Mouse (Mus musculus): ENCODE measurements around the gene Kif17.
"Not testable (repeated sequence)": the region's sequence is repeated elsewhere in the genome, so short reads cannot be mapped to it uniquely, and the experiment has no call there.

Kif17 gene

DNA sequence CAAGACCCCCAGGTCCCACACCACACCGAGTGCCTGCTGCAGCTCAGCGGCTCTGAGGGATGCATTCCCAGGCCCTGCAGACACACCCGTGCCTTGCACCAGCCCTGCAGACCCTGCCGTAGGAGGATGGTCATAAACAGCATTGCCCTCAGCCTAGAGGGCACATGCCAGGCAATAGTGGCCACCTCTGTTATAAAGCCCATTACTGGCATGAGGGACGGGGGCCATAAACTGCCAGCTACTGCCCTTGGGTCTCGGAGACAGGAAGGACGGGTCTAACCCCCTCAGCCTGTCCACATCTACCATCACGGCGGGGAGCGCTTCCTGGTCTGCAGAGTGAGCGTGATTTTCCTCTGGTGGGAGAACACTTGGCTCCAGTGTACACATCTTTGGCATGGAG lies 62.8 kb downstream of the Kif17 start:
- no peak for DNase-seq (ENCODE audit: low spot score in 2 of 2)

DNA sequence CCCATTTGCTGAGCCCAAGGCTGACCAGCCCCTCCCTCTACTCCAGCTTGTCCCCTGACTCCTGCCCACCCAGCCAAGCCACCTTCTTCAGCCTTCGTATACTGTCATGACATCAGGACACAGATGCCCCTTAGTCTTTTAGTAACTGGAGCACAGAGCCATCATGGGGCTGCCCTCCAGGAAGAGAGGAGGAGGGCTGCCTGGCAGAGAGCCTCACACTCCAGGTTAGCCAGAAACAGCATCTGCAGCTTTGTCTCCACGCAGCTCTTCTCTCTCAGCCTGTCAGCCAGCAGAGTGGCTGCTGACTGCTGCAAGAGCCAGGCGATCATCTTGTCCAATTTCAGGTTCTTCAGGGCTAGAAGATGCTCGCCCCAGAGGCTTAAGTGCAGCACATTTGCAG lies 63.6 kb downstream of the Kif17 start:
- DNase-seq (ENCODE audit: low spot score in 2 of 2): no peak

DNA sequence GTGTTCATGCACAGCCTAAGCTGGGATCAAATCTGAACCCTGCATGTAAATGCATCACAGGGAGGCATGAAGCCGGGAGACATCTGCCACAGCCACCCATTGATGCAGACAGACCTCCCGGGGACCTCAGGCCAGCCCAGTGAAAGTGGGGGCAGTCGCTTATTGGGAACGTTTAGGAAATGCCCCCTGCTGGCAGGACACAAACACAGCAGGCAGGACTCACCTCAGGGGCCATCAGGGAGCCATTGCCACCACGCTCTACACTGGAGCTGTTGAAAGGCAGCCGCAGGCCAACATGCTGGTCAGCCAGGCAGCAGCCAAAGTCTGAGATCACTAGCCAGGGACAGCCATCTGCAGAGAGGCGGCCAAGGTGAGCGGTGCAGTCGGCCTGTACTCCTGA lies 65.5 kb downstream of the Kif17 start:
- DNase-seq (ENCODE audit: low spot score in 2 of 2): no peak

DNA sequence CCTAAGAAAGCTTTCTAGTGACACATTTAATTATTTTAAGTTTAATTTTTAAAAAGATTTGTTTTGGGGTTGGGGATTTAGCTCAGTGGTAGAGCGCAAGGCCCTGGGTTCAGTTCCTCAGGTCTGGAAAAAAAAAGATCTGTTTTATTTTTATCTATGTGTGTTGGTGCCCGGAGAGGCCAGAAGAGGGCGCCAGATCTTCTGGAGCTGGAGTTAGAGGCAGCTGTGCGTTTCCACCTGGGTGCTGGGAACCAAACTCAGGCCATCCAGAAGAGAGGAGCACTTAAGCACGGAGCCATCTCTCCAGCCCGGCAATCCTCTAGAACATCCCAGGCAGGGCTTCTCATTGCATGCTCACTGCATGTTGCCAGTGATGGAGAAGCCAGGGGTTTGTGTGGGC lies 66.1 kb downstream of the Kif17 start:
- DNase-seq (ENCODE audit: low spot score in 2 of 2): no peak

DNA sequence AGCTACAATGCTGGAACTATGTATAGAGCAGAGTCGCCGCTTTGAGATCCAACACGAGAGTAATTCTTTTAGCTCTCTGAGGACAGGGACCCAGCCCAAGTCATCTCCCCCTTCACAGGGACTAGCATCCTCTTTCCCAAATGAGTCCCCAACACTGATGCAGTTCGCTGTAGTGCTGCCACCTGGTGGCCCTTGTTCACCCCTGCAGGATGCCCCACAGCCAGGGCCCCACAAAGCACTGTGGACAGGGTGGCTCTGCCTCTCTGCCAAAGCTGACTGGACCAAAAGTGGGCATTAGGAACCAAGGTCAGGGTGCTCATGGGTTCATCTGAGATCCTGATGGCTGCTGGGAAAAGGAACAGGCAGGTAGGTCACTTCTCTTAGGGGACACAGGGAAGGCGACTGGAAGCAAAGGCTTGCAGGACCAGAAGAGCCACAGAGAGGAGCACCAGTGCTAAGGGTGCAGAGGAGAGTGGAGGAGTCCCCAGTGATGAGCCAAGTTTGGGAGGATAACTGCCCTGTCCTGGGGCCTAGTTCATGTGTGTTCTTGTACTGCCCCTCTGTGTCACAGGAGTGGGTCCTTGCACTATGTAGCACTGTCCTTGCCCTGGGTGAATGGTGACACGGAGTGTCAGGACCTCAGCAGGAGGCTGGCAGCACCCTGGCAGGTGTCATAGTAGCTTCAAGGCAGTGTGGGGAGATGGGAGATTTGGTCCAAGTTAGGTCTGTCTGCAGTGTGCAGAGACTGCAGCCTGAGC lies 68.5 kb downstream of the Kif17 start:
- DNase-seq (ENCODE audit: low spot score in 2 of 2): peak in 1 of 2 experiments; percentile 54

DNA sequence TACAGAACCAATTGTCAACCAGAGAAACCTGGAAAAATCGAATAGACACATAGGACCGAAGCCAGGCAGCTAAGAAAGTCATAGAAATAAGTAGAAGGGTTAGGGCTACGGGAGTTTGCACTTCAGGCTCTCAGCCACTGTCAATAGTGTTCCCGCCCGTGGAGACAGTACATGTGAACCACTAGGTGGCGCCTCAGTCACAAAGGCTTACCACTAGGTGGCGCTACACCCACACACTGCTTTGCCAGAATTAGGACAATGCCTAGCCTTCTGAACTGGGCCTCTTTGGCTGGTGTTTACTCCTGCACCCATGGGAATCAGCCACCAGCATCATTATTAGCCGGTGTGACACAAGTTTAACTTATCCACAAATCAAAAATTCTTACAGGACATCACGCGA lies 69.3 kb downstream of the Kif17 start:
- DNase-seq (ENCODE audit: low spot score in 2 of 2): peak; percentile 82 to 88

DNA sequence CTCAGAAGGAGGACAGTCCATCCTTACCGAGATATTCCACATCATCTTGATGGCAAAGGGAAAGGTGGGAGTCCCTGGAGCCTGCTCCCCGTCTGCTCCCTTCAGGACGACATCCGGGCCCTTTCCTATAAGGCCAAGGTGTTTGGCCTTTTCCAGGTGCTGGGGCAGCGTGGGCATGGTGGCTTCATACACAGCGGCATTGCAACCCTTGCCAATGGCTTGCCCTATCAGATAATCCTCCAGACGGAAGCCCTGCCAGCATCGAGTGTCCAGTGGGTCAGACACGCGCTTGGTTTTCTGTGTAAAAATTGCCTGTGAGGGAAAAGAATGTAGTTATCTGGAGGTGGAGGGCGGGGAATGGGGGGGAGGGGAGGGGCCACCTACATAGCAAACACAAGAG lies 70.5 kb downstream of the Kif17 start:
- DNase-seq (ENCODE audit: low spot score in 2 of 2): no peak

DNA sequence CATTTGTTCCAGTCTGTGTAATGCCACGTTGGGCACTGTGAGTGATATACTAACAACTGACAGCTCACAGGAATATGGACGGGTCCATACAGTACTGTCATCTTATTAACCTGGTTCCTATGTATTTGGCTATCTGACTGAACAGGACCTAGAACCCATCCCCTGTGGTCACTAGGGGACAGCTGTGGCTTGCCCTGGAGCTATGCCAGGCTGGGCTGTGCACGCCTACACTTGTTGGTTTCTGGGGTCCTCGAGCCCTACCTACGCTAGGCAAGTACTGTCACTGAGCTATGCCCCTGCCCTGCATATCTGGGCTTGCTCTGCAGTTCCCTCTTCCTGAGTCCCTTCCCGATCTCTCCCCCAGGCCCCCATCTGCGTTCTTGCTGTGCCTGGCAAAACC lies 71.3 kb downstream of the Kif17 start:
- DNase-seq (ENCODE audit: low spot score in 2 of 2): no peak

DNA sequence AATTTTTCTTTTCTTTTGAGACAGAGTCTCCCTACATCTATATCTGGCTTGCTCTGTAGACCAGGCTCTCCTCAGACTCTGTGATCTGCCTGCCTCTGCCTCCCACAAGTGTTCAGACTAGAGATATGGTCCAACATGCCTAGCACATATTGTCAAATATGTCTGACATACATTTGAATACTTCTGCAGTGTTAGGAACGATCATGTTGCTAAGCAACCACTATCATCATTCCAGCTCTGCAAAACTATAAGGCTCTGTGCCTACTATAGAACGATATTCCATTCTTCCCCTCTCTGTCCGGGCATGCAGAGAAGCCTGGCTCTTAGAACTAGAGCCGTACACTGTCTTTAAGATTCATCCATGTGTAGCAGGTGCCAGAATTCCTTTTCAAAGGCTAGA lies 72.5 kb downstream of the Kif17 start:
- no peak for DNase-seq (ENCODE audit: low spot score in 2 of 2)

DNA sequence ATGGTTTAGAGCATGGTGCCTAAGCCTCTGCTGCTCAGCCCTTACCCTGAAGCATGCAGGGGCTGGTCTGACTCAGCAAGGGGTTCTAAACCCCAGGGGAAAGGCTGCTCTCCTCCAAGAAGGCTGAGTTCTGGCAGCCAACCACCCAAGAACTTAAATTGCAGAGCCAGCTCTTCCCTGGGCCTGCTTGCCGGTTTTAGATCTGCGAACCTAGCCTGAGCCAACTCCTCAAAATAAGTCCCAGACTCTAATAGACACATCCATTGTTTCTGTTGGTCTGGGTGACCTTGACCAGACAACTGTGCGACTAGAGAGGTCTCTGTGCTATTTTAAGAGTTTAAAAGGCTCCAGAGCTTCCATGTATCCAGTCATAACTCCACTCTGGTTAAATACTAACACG lies 73.5 kb downstream of the Kif17 start:
- no peak for DNase-seq (ENCODE audit: low spot score in 2 of 2)

DNA sequence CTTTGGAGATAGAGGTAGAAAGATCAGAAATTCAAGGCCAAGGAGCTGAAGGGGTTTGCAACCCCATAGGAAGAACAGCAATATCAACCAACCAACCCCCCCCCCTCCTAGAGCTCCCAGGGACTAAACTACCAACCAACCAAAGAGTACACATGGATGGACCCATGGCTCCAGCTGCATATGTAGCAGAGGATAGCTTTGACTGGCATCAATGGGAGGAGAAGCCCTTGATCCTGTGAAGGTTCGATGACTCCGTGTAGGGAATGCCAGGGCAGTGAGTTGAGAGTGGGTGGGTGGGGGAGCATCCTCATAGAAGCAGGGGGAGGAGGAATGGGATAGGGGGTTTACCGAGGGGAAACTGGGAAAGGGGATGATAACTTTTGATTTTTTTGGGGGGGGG lies 74.2 kb downstream of the Kif17 start:
- no peak for DNase-seq (ENCODE audit: low spot score in 2 of 2)

DNA sequence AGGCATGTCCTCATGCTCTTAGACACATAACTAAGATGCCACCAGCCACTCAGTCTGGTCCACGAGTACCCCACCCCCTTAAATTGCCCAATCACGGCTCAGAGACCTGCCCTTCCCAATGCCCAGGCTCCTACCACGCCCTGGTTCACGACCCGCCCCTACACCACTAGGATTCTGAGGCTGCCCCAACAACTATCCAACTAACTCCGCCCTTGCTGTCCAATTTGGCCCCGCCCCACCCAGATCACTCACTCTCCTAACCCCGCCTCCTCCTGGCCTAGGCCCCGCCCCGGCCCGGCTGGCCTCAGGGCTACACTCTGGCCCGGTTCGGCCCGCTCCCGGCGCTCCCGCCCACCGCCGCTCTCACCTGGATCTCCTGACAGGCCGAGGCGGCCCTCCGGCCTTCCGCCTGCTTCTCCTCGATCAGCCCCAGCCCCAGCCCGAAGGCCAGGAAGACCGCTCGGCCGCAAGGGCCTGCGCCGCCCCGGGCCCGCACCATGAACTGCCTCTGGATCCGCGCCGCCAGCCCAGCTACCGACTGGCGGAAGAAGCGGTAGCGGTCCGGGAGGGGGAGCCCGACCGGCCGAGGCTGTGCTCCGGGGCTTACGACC lies 75.3 kb downstream of the Kif17 start:
- DNase-seq (ENCODE audit: low spot score in 2 of 2): peak; percentile 78 to 85

DNA sequence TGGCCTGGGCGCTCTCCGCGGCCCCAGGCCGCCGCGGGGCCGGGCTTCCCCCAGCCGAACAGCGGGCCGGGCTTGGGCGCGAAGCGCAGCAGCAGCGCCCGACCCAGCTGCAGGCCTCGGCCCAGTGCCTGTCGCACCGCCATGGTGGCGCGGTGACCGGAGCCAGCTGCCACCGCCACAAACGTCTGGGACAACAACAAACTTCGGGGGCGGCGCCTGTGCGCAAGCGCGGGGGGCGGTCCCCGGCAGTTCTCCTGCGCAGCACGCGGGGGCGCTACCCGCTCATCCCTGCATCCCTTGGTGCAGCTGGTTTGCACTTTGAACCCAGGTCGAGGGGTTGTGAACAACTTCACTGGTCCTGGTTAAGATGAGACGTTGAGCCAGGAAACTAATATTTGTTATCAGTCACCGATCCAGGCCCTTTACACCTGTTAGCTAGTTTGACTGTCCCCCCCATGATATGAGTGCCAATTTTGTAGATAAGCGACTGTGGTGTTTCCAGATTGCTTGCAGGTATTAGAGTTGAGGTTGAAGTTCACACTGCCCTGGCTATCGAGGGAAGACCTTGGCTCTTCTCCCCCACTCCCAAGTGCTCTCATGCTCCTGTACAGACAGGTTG lies 76.0 kb downstream of the Kif17 start, which contains the start of gene Pink1:
Gene Pink1, minus strand, starts transcription at position 231 of the 619 bp plus-strand sequence.
- peak; percentile 89 to 91 for DNase-seq (ENCODE audit: low spot score in 2 of 2)

DNA sequence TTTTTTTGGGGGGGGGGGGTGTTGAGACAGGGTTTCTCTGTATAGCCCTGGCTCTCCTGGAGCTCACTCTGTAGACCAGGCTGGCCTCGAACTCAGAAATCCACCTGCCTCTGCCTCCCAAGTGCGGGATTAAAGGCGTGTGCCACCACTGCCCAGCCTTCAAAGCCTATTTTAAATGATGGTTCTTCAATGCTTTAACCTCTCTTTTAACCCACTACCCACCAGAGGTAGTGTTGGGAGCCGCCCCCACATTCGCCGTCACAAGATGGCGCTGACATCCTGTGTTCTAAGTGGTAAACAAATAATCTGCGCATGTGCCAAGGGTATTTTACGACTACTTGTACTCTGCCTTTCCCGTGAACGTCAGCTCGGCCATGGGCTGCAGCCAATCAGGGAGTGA lies 76.9 kb downstream of the Kif17 start:
- DNase-seq (ENCODE audit: low spot score in 2 of 2): not testable (repeated sequence)

DNA sequence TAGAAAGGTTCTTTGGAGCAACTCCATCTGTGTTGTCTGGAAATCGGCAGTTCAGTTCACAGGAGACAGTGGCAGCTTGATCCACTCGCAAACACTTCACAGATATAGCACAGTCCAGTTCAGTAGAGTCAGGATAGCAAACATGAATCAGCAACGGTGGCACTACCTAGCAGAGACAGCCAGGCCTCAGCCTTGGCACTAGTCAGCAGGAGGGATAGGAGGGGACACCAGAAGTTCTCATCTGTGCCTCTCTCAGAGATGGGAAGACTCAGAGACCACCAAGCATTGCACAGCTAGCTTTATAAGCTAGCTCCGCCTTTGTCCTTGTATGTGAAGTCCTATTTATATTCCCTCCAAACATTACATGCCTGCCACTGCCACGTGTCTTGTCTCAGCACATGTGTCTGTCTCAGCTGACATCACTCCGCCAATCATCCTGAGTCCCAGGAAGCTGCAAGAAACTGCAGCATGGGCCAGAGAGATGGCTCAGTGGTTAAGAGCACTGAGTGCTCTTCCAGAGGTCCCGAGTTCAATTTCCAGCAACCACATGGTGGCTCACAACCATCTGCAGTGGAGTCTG lies 77.7 kb downstream of the Kif17 start:
- DNase-seq (ENCODE audit: low spot score in 2 of 2): no peak

DNA sequence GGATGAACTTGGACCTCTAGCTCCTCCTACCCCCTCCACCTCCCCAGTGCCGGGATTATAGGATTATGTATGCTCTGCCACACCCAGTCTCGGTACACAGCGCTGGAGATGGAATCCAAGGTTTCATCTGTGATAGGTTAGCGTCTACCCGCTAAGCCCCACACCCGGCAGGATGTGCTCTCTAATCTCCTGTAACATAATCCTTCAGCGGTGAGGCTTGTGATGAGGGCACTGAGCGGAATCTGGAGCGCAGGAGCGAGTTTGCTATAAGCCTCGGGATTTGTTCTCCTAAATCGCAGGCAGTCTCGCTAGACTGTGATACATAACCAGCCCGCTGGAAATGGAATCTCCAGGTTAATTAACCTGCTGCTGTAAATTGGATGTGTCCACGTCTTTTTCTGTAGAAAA lies 80.0 kb downstream of the Kif17 start:
- no peak for DNase-seq (ENCODE audit: low spot score in 2 of 2)

DNA sequence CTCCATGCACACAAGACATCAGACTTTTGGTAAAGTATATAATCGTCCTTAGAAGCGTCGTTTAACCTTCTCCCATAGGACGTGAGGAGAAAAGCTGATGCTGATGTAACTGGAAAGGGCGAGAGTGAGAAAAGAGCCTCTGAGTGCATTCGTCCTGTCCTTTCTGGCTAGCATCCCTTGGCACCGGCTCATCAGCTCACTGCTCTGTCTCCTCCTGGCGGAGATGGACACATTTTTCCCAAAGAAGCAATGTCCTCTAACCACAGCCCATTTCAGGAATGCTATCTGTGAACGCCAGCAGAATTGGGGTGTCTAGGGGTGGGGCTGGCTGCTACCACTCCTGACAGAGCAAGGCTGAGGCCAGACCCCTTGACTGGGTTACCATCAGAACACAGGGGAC lies 81.4 kb downstream of the Kif17 start:
- DNase-seq (ENCODE audit: low spot score in 2 of 2): no peak

DNA sequence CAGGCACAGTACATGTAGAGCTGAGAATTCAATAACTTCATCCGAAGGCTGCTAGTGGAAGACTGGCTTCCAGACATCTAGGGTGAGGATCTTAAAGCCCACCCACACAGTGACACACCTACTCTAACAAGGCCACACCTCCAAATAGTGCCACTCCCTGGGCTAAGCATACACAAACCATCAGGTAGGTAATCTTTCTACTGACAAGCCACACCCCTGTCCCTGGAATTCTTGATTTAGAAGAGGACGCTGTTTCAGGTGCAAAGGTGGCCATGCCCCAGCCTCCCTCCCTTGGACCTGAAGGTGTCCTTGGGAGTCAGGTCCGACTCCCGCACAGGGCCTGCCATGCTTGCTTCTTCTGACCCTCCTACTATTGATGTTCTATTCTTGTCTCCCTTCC lies 82.9 kb downstream of the Kif17 start:
- DNase-seq (ENCODE audit: low spot score in 2 of 2): no peak

DNA sequence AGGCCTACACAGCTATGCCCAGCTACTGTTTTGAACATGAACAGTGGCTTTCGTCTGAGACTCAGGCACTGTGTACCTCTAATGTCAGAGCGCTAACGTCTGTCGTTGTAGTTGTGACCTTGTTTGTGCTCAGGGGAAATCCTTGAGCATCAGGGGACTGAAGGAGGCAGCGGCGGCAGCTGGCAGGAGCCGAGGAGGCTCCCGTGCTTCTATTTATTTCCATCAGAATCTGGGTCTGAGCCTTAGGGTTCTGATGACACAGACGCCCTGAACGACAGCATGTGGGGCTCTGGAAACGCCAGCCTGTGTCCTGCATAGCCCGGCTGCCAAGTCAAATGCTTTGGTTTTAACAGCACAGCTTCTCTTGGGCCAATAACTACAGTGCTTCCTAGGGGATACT lies 84.8 kb downstream of the Kif17 start:
- DNase-seq (ENCODE audit: low spot score in 2 of 2): no peak

DNA sequence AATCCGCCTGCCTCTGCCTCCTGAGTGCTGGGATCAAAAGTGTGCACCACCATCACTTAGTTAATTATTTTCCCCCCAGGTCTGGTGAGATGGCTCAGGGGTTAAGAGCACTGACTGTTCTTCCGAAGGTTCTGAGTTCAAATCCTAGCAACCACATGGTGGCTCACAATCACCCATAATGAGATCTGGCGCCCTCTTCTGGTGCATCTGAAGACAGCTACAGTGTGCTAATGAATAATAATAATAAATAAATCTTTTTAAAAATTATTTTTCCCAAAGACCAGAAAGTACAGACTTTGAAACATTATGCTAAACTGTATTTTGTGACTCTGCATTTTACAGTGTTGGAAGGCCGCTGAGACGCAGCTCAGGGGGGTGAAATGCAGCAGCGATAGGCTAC lies 85.4 kb downstream of the Kif17 start:
- no peak for DNase-seq (ENCODE audit: low spot score in 2 of 2)

DNA sequence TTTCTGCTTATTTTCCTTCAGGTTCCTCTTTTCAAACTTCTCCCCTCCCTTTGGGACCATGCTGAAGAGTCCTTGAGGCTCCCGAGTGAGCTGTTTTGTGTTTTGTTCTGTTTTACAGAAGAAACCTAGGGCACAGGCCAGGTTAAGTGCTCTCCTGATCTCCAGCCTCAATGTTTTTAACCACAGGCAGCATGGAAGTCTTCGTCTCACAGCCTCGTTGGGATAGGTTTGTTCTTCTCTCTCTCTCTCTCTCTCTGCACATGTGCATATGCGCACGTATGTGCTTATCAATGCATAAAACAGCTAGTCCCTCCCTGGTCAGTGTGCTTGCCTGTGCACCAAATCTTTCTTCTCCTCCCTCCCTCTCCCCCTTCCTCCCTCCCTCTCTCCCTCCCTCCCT lies 86.6 kb downstream of the Kif17 start:
- no peak for DNase-seq (ENCODE audit: low spot score in 2 of 2)

DNA sequence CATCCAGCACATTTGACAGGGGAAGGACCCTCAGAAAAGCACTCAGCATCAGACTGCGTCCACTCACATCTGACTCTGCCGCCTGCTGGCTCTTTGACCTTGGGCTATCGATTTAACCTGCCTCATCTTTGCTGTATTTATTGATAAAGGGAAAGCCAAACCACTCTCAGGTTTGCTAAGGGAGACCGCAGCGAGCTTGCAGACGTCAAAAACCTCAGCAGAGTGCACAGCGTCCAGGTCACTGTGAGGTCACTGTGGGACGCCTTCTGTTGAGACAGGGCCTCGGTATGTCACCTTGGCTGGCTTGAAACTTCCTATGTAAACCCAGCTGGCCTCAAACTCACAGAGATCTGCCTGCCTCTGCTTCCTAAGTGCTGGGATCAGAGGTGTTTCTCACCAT lies 87.1 kb downstream of the Kif17 start:
- no peak for DNase-seq (ENCODE audit: low spot score in 2 of 2)

DNA sequence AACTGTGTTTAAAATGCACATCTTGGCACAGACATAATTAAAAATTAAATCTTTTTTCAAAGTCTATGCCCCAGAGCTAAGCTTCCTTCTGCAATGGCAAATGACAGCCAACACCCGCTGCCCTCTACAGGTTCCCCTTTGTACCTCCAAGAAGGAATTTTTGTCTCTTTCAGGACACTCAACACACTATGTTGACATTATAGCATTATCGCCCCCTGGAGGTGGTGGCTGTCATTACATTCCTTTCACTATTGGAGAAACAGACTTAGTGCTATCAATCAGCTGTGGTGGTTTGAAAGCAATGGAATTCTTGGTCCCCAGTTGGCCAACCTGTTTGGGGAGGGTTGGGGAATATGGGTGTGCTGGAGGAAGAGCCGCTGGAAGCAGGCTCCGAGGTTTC lies 89.7 kb downstream of the Kif17 start:
- peak in 1 of 2 experiments; percentile 48 for DNase-seq (ENCODE audit: low spot score in 2 of 2)

Measured in frontal cortex, postnatal 25 days (tissue).